ENCODE assay signal across 8 mouse cellular contexts in genomic region chr8:128519366-128519765, GRCm38 (mm10).
DNase-seq lines count a peak whose midpoint lies in the region; ATAC-seq and TF ChIP-seq lines count a peak whose summit lies in the region.

No protein-coding gene starts in this region.

- H3K4me1 ChIP-seq in kidney, embryonic 16.5 days (ENCODE audit: insufficient read depth, low read length), result no peaks in the 10 kb centered on the region
- H3K4me1 ChIP-seq in G1E (ENCODE audit: insufficient read depth, low read depth, low read length), result no peaks in the 10 kb centered on the region

- 74% methylated on average over 1 of the region's 1 CpGs for WGBS in kidney, embryonic 16.5 days

- ATAC-seq in kidney, embryonic 16.5 days (ENCODE audit: low FRiP score, low TSS enrichment), result no peak
- ATAC-seq in G1E (ENCODE audit: extremely low read depth, insufficient number of reproducible peaks, low FRiP score, poor library complexity, severe bottlenecking), result peak; percentile 12; the same call in 1 of the 2 replicates
- ATAC-seq in megakaryocyte progenitor cell, adult 5-6 weeks (replicated peaks; ENCODE audit: poor library complexity), result peak; percentile 80
- ATAC-seq in erythroid progenitor cell, adult 5-6 weeks (replicated peaks; ENCODE audit: low FRiP score, poor library complexity, severe bottlenecking), result no peak
- no peak for ATAC-seq in erythroblast, adult 5-6 weeks (replicated peaks; ENCODE audit: low FRiP score, poor library complexity, severe bottlenecking)

- no peak overlapping the region for H3K4me2 ChIP-seq in kidney, embryonic 16.5 days (replicated peaks; ENCODE audit: low read depth, low read length)

- no peaks in the 10 kb centered on the region for H3K27me3 ChIP-seq in kidney, embryonic 16.5 days (ENCODE audit: insufficient read depth, low read length)
- no peaks in the 10 kb centered on the region; the same call in 1 of the 2 replicates for H3K27me3 ChIP-seq in G1E (ENCODE audit: insufficient read depth, low read length)

- no peak overlapping the region for H3K27ac ChIP-seq in kidney, embryonic 16.5 days (ENCODE audit: low read length)

- peak; percentile 14 for DNase-seq in kidney, adult 9 months
- DNase-seq in G1E (ENCODE audit: low spot score), result no peak
- peak; percentile 42 for DNase-seq in embryo, embryonic 10.5 days (ENCODE audit: low spot score)
- no peak for DNase-seq in right cerebral cortex, postnatal 14 days

- H3K9me3 ChIP-seq in kidney, embryonic 16.5 days (ENCODE audit: low read length), result no peaks in the 10 kb centered on the region
- no peaks in the 10 kb centered on the region for H3K9me3 ChIP-seq in G1E (replicated peaks)

- TF ChIP-seq CTCF in G1E (IDR thresholded peaks at IDR 0.05; ENCODE audit: low read depth, low read length), result no peak

- no peaks in the 10 kb centered on the region for H3K36me3 ChIP-seq in kidney, embryonic 16.5 days (ENCODE audit: insufficient read depth, low read length)
- H3K36me3 ChIP-seq in G1E (replicated peaks), result no peaks in the 10 kb centered on the region

- H3K4me3 ChIP-seq in kidney, embryonic 16.5 days (ENCODE audit: low read length), result no peak overlapping the region
- H3K4me3 ChIP-seq in G1E (ENCODE audit: low read depth, low read length), result no peak overlapping the region

- H3K9ac ChIP-seq in kidney, embryonic 16.5 days (replicated peaks; ENCODE audit: low read length), result no peak overlapping the region

Comparison
In these comparisons a context has a peak if more than half of its experiments do, and no peak if none do; other contexts are left out.
1. DNase-seq: peak in kidney, adult 9 months (single experiment) and embryo, embryonic 10.5 days (single experiment); none in G1E (single experiment) and right cerebral cortex, postnatal 14 days (single experiment).
2. ATAC-seq: peak in G1E (single experiment) and megakaryocyte progenitor cell, adult 5-6 weeks (single experiment); none in kidney, embryonic 16.5 days (single experiment), erythroid progenitor cell, adult 5-6 weeks (single experiment) and erythroblast, adult 5-6 weeks (single experiment).